Mouse (Mus musculus): ENCODE results near the gene Tdrd3.
A peak's percentile ranks its signal among the peaks of the same experiment; 100 is the strongest.

The Tdrd3 gene

GRCm38 (mm10) chr14:87415808-87416721, at the start of gene Tdrd3:
Tdrd3 (plus strand) TSS chr14:87416639.
- peak; percentile 91 to 92 for DNase-seq

GRCm38 (mm10) chr14:87367169-87367568, 49.3 kb upstream of the Tdrd3 start:
- DNase-seq: no peak

- DNase-seq: no peak
Measured at GRCm38 (mm10) chr14:87383041-87383440, 33.4 kb upstream of the Tdrd3 start.

- no peak for DNase-seq
Measured at GRCm38 (mm10) chr14:87384288-87385268, 31.9 kb upstream of the Tdrd3 start.

- no peak for DNase-seq
Measured at GRCm38 (mm10) chr14:87393096-87393495, 23.3 kb upstream of the Tdrd3 start.

GRCm38 (mm10) chr14:87396643-87397042, 19.8 kb upstream of the Tdrd3 start:
- no peak for DNase-seq

GRCm38 (mm10) chr14:87415486-87415807, 992 bp upstream of the Tdrd3 start:
- DNase-seq: no peak

GRCm38 (mm10) chr14:87416755-87417690, 584 bp downstream of the Tdrd3 start:
- DNase-seq: peak in 1 of 2 experiments; percentile 67

- no peak for DNase-seq
Measured at GRCm38 (mm10) chr14:87417691-87418070, 1.2 kb downstream of the Tdrd3 start.

GRCm38 (mm10) chr14:87419740-87420139, 3.3 kb downstream of the Tdrd3 start:
- DNase-seq: no peak

- no peak for DNase-seq
Measured at GRCm38 (mm10) chr14:87420576-87420975, 4.1 kb downstream of the Tdrd3 start.

GRCm38 (mm10) chr14:87422432-87422831, 6.0 kb downstream of the Tdrd3 start:
- DNase-seq: no peak

GRCm38 (mm10) chr14:87426297-87426922, 10.0 kb downstream of the Tdrd3 start:
- no peak for DNase-seq

- no peak for DNase-seq
Measured at GRCm38 (mm10) chr14:87427032-87427431, 10.6 kb downstream of the Tdrd3 start.

- DNase-seq: no peak
Measured at GRCm38 (mm10) chr14:87427659-87428289, 11.3 kb downstream of the Tdrd3 start.

GRCm38 (mm10) chr14:87433390-87433915, 17.0 kb downstream of the Tdrd3 start:
- no peak for DNase-seq

- DNase-seq: no peak
Measured at GRCm38 (mm10) chr14:87435382-87435781, 18.9 kb downstream of the Tdrd3 start.

GRCm38 (mm10) chr14:87439721-87440120, 23.3 kb downstream of the Tdrd3 start:
- no peak for DNase-seq

- no peak for DNase-seq
Measured at GRCm38 (mm10) chr14:87446331-87446913, 30.0 kb downstream of the Tdrd3 start.

GRCm38 (mm10) chr14:87451645-87452443, 35.4 kb downstream of the Tdrd3 start:
- DNase-seq: peak in 1 of 2 experiments; percentile 48
